Mouse (Mus musculus) kidney, adult 2 months (tissue): ENCODE data around the gene Il12rb1.

Experiments used
- CTCF ChIP-seq: fragments of 200-500 bp; conservative IDR thresholded peaks from 2 replicates; pipeline ENCODE4 v1.5.1; 2011; ENCODE audit warnings: low read depth, mild to moderate bottlenecking, control low read depth, low read length, moderate library complexity, mixed read lengths; ENCODE audit not compliant: insufficient read depth, insufficient read length
- POLR2A ChIP-seq: fragments of 200-500 bp; IDR thresholded peaks from one replicate; pipeline ENCODE4 v1.6.1; 2011; ENCODE audit warnings: low read depth, low read length, control low read depth

GRCm38 (mm10) chr8:70843214-70843773, 35.0 kb downstream of the Il12rb1 start:
- TF ChIP-seq POLR2A (no peak), CTCF (no peak)
